Mouse (Mus musculus): ENCODE measurements around the gene Ice2.

The Ice2 gene

DNA sequence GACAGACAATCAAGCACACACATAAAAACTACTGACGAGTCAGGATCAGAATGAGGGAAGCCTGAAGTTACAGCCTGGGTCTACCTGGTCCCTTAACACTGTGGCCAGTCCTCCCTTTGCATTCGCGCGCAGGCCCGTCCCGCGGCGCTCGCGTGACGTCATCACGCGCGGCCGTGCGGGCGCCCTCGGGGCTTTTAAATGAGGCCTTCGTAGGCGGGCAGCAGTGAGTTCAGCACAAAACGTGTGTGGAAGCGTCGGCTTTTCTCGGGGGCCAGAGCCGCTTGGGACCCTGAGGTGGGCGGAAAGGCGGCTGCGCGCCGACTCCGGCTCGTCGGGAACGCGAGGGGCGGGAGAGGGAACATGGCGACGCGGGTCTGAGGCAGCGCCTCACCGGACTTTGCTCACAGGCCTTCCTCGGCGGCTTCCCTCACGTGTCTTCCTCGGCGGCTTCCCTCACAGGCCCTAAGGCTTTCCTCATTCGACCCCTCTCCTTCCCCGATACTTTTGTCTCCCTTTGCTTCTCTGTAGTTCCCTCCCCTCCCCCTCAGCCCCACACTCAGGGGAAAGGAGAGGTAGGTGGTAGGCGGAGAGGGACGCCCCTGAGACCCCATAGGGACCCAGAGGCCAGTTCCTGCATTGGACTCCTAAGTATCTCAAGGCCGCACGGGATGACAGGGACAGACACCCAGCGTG lies at the start of gene Ice2:
Gene Ice2 (plus strand): TSS at position 147 of the 693 bp plus-strand sequence.
- DNase-seq (ENCODE audit: low spot score): no peak

DNA sequence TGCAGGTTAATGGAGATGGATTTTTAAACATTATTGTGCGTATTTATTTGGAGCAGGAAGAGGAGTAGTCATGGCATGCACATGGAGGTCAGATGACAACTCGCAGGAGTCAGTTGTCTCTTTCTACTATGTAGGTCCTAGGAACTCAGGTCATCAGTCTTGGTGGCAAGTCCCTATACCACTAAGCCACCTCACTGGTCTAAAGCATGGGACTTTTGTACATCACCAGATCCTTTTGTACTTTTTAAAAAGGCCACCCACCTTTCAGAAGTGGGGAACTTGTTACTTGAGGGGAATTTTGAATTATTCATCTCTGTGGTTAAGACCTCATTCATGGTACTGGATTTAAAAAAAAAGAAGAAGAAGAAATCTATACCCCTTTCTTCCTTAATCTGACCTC lies 48.2 kb upstream of the Ice2 start:
- DNase-seq (ENCODE audit: low spot score): no peak

GRCm38 (mm10) chr9:69354228-69354627 lies 43.5 kb upstream of the Ice2 start:
- DNase-seq (ENCODE audit: low spot score): no peak

- DNase-seq (ENCODE audit: low spot score): no peak
These were observed 39.9 kb upstream of the Ice2 start for GRCm38 (mm10) chr9:69357834-69358233.

DNA sequence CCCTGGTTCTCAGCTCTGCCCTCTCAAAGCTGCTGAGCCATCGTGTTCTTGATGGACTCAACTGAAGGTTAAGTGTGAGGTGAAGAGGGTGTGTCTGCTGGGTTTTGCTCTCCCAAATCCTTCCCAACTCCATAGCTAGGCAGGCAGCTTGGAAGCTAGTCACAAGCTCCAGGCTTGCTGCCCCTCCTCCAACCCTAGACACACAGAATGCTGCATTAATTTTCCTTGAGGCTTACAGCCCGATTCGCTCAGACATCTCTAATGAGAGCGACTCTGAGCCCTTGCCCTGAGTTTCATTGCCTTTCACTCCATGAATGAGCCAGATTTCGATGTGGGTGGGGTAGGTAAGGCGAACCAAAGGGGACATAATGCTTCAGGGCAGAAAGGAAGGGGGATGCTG lies 38.9 kb upstream of the Ice2 start:
- no peak for DNase-seq (ENCODE audit: low spot score)

DNA sequence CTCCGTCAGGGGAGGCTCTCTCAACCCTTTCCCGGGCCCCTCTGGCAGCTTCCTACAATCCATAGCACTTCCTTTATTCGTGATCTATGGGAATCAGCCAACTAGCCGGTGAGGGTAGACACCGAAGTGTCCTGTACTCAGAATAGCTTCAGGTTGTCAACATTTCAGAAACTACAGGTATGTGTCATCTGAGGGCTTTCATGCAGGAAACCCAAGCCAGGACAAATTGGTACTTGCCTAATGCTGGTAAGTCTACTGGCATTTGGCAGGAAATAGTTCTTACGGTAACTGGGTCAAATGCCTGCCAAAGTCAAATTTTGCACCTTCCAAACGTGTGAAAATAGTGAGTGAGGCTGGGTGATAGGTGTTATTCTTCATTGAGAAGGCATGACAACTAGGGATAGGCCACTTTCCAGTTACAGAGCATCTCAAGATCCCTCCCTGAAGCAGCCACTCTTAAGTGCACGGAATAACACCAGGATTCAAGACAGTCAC lies 35.7 kb upstream of the Ice2 start:
- no peak for DNase-seq (ENCODE audit: low spot score)

DNA sequence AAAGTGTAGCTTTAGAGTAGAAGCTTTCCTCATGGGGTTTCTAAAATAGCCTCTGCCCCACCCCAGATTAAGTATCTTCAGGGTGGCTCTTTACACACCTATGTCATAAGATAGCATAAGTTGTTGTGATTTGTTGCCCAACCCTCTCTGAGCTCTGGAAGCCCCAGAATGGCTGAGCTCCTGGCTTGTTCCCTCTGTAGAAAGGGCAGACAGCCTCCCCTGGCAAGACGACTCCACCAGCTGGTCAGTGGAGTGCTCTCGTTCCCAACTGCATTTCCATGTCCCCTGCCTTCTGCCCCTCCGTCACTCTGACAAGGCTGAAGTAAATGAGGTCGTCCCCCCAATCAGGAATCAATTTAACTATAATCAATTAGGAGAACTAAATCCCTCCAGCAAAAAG lies 34.9 kb upstream of the Ice2 start:
- no peak for DNase-seq (ENCODE audit: low spot score)

GRCm38 (mm10) chr9:69364117-69364516 lies 33.6 kb upstream of the Ice2 start:
- no peak for DNase-seq (ENCODE audit: low spot score)

GRCm38 (mm10) chr9:69367055-69367454 lies 30.7 kb upstream of the Ice2 start:
- no peak for DNase-seq (ENCODE audit: low spot score)

DNA sequence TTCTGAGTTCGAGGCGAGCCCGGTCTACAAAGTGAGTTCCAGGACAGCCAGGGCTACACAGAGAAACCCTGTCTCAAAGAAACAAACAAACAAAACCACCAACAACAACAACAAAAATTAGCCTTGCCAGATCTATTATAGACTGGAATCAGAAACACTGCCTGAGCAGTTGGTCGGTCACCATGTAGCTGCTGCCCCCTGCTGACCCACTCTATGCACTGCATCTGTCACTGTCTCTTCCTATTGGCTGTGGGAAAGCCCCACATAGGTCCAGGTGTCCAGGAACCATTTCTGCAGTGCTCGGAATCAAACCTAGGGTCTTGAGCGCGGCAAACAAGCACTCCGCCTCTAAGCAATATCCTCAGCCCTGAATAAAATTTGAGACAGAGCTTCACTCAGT lies 29.6 kb upstream of the Ice2 start:
- DNase-seq (ENCODE audit: low spot score): no peak

DNA sequence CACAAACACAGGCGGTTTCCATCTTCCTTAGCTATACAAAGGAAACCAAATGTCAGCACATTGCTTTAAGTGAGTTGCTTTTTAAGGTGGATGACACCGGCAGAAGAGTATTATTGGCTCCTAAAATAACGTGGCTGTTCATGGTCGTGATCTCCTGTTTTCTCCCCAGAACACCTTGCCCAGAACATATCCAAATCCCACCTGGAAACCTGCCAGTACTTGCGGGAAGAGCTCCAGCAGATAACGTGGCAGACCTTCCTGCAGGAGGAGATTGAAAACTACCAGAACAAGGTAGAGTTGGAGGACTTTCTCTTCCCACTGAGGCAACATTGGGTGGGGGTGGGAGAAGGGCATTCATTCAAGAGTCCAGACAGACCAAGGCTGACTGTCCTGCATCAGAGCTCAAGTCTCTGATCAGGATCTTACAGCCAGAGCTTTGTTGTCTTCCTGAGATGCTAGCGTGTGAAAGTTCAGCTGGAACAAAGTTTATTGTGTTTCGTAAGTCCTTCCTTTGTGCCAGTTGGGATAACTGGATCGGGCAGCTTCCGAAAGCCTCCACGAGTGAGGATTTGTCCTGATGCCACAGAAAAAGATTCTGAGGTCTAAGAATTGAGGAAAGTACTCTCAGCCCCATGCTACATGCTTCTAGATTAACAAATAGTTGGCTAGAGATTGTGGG lies 26.5 kb upstream of the Ice2 start:
- DNase-seq (ENCODE audit: low spot score): no peak

DNA sequence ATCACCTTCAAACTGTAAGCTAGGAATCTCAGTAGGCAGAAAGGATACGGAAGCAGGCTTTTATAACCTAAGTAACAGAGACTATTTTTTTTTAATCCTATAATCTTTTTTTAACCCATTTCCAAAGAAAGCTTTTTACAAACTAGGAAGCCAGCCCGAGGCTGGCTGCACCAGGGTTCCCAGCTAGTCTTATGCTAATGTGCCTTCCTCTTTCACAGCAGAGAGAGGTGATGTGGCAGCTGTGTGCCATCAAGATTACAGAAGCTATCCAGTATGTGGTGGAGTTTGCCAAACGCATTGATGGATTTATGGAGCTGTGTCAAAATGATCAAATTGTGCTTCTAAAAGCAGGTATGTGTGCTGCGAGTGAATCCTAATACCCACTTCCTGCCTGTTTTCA lies 24.8 kb upstream of the Ice2 start:
- DNase-seq (ENCODE audit: low spot score): no peak

DNA sequence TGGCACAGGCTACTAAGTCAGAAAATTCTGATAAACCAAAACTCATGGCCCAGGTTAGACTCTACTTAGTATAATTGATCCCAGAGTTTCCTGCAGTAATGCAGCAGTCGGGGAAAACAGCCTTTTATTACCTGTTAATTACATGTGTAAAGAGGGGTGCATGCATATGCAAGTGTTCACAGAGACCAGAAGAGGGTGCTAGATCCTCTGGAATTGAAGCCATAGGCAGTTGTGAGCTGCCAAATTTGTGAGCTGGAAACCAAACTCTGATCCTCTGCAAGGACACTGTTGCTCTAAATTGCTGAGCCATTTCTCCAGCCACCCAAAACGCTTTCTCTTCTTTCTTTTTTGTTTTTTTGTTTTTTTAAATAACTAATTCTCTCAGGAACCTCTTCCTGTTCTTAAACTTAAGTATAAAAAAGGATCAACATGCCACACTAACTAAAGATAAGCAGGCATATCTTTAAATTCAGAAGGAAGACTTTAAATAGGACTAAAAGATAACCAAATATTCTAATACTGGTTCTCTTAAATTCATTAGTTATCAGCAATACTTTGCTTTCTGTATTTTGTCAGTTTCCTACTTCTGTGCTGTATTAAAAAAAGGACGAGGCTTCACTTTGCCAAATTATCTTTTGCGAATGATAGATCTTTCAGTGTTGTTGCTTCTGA lies 20.6 kb upstream of the Ice2 start:
- no peak for DNase-seq (ENCODE audit: low spot score)

DNA sequence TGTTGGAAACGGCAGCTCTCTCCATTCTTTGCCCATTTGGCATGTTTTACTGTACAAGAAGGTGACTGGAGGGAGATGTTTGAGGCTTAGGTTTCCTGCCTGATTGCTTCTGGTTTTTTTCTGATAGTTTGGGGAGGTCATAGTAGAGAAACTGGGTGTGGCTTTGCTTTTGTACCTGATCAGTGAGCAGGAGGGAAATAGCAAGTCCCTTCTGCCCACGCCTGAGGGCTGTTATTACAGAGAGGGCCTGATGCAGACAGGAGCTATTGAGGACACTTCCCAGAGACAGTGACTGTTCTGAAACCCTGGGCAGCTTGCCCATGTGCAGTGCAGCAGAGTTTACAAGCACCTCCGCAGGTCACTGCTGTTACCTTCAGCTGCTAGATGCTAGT lies 20.1 kb upstream of the Ice2 start:
- DNase-seq (ENCODE audit: low spot score): no peak

GRCm38 (mm10) chr9:69380546-69380945 lies 17.2 kb upstream of the Ice2 start:
- no peak for DNase-seq (ENCODE audit: low spot score)

GRCm38 (mm10) chr9:69381741-69382140 lies 16.0 kb upstream of the Ice2 start:
- DNase-seq (ENCODE audit: low spot score): no peak

GRCm38 (mm10) chr9:69384475-69384874 lies 13.2 kb upstream of the Ice2 start:
- DNase-seq (ENCODE audit: low spot score): no peak

GRCm38 (mm10) chr9:69384905-69385304 lies 12.8 kb upstream of the Ice2 start:
- no peak for DNase-seq (ENCODE audit: low spot score)

DNA sequence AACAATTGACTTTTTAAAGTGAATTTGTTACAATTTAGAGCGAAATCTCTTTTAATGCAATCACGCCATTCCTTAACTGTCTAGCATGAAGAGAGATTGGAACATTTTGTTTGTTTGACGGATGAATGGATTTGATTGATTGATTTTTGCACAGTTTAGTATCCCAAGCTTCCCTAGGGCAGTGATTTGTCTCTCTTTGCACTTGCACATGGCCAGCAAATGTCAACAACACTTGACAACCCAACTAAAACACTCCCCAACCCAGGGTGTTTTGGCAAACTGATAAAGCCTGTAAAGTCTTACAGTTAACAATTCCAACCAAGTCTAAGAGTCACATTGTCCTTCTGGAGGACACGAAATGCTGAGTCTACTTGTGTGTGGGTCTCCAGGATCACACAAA lies 10.4 kb upstream of the Ice2 start:
- DNase-seq (ENCODE audit: low spot score): no peak

- DNase-seq (ENCODE audit: low spot score): no peak
These were observed 7.1 kb upstream of the Ice2 start for GRCm38 (mm10) chr9:69390631-69391030.

DNA sequence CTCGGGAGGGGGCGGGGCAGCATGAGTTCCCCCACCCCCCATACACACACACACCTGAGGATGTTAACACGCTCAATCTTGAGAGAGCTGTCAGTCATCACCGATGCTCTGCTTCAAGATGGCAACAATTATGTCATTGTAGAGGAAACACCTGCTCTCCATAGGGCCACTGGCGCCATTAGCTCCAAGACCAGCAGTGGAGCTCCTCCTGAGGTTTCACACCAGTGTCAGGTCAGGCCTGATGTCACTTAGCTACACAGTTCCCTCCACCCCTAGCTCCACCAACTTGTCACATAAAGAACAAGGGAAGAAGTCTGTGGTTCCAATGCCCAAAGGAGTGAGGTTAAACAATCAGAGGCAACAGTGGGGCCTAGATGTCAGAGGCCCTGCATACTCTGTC lies 3.5 kb upstream of the Ice2 start:
- no peak for DNase-seq (ENCODE audit: low spot score)

GRCm38 (mm10) chr9:69397432-69397759 lies 310 bp upstream of the Ice2 start:
- DNase-seq (ENCODE audit: low spot score): no peak

- DNase-seq (ENCODE audit: low spot score): no peak
These were observed 746 bp downstream of the Ice2 start for GRCm38 (mm10) chr9:69398453-69398850.

Measured in urinary bladder, postnatal 10 days (tissue).